Mouse (Mus musculus): Measurements from ENCODE around the gene Rnf43. TPM values are rescaled to one million over a fixed set of nuclear protein-coding genes. Genes with fewer than 3 reads are reported as not detected.

Gene Rnf43
- total RNA-seq, 2 experiments from 2014 or later = 0.15 to 0.38 TPM

GRCm38 (mm10) chr11:87756251-87756820, 93.8 kb downstream of the Rnf43 start:
- intact Hi-C loops (cut with DNase I) = no loop called here
- DNase-seq = no peak

- intact Hi-C loops (cut with DNase I) = no loop called here
- DNase-seq = no peak
Observed at GRCm38 (mm10) chr11:87757001-87757954, 94.8 kb downstream of the Rnf43 start.

GRCm38 (mm10) chr11:87758161-87758911, 95.8 kb downstream of the Rnf43 start:
- intact Hi-C loops (cut with DNase I) = no loop called here
- no peak for DNase-seq

GRCm38 (mm10) chr11:87758957-87759608, 96.6 kb downstream of the Rnf43 start:
- no peak for DNase-seq
- intact Hi-C loops (cut with DNase I) = no loop called here

GRCm38 (mm10) chr11:87759609-87760005, 97.1 kb downstream of the Rnf43 start:
- intact Hi-C loops (cut with DNase I) = no loop called here
- DNase-seq = no peak

GRCm38 (mm10) chr11:87760301-87761081, 98.0 kb downstream of the Rnf43 start, which contains the start of gene Tspoap1:
TSS of gene Tspoap1 (plus strand) at chr11:87760541.
- intact Hi-C loops (cut with DNase I) = no loop called here
- no peak for DNase-seq

GRCm38 (mm10) chr11:87761181-87761721, 98.7 kb downstream of the Rnf43 start:
- no peak for DNase-seq
- intact Hi-C loops (cut with DNase I) = no loop called here

GRCm38 (mm10) chr11:87761806-87762701, 99.5 kb downstream of the Rnf43 start:
- intact Hi-C loops (cut with DNase I) = no loop called here
- no peak for DNase-seq

GRCm38 (mm10) chr11:87762702-87763385, 100.3 kb downstream of the Rnf43 start:
- DNase-seq = no peak
- intact Hi-C loops (cut with DNase I) = no loop called here

- no peak for DNase-seq
- intact Hi-C loops (cut with DNase I) = no loop called here
Observed at GRCm38 (mm10) chr11:87763511-87763987, 101.0 kb downstream of the Rnf43 start.

GRCm38 (mm10) chr11:87763988-87764876, 101.7 kb downstream of the Rnf43 start:
- intact Hi-C loops (cut with DNase I) = no loop called here

GRCm38 (mm10) chr11:87768745-87769144, 106.2 kb downstream of the Rnf43 start:
- no peak for DNase-seq
- intact Hi-C loops (cut with DNase I) = no loop called here

More at GRCm38 (mm10) chr11:87763988-87764876, 101.7 kb downstream of the Rnf43 start:
- no peak for DNase-seq

- DNase-seq = peak in 1 of 2 experiments; percentile 34
- intact Hi-C loops (cut with DNase I) = loop anchor here (2.0 to 10.0 kb wide), 2 partner anchors 108 to 556 kb away; partner anchors contain the start of gene Rnf43
Observed at GRCm38 (mm10) chr11:87770989-87771388, 108.5 kb downstream of the Rnf43 start.

GRCm38 (mm10) chr11:87772354-87772753, 109.8 kb downstream of the Rnf43 start:
- no peak for DNase-seq
- intact Hi-C loops (cut with DNase I) = loop anchor here (10.0 kb wide), 1 partner anchor 558 kb away; no protein-coding TSS in a partner anchor

- intact Hi-C loops (cut with DNase I) = loop anchor here (10.0 kb wide), 1 partner anchor 563 kb away; no protein-coding TSS in a partner anchor
- no peak for DNase-seq
Observed at GRCm38 (mm10) chr11:87778100-87778765, 115.7 kb downstream of the Rnf43 start.

GRCm38 (mm10) chr11:87778915-87779314, 116.4 kb downstream of the Rnf43 start:
- no peak for DNase-seq
- intact Hi-C loops (cut with DNase I) = loop anchor here (10.0 kb wide), 1 partner anchor 564 kb away; no protein-coding TSS in a partner anchor
